Mouse (Mus musculus) CD8-positive naive resting alpha-beta T cell, adult 2 months (primary cell): ENCODE measurements around the gene Rpl9-ps1.

Source experiments
- DNase-seq, 2 experiments: peaks; one replicate each; pipeline ENCODE4 v3.0.0; 2022; ENCODE audit warnings: low read depth in 2 of 2, low spot score in 2 of 2

The Rpl9-ps1 gene

GRCm38 (mm10) chr11:83645521-83645920 lies at the start of gene Rpl9-ps1:
TSS of gene Rpl9-ps1 (minus strand) at chr11:83645621.
- DNase-seq: no peak

GRCm38 (mm10) chr11:83692008-83692407 lies 46.6 kb upstream of the Rpl9-ps1 start:
- DNase-seq: no peak

GRCm38 (mm10) chr11:83689918-83690317 lies 44.5 kb upstream of the Rpl9-ps1 start:
- DNase-seq: no peak

GRCm38 (mm10) chr11:83675665-83676064 lies 30.2 kb upstream of the Rpl9-ps1 start:
- no peak for DNase-seq

- no peak for DNase-seq
Observed at GRCm38 (mm10) chr11:83671743-83672142, 26.3 kb upstream of the Rpl9-ps1 start.

GRCm38 (mm10) chr11:83663532-83663931 lies 18.1 kb upstream of the Rpl9-ps1 start:
- DNase-seq: no peak

- peak; percentile 10 to 56 for DNase-seq
Observed at GRCm38 (mm10) chr11:83662204-83662603, 16.8 kb upstream of the Rpl9-ps1 start, which contains the start of gene Ccl4. TSS of gene Ccl4 (plus strand) at chr11:83662584.

- DNase-seq: no peak
Observed at GRCm38 (mm10) chr11:83658797-83659196, 13.4 kb upstream of the Rpl9-ps1 start.

- DNase-seq: no peak
Observed at GRCm38 (mm10) chr11:83657508-83657907, 12.1 kb upstream of the Rpl9-ps1 start.

GRCm38 (mm10) chr11:83654606-83655005 lies 9.2 kb upstream of the Rpl9-ps1 start:
- no peak for DNase-seq

- DNase-seq: no peak
Observed at GRCm38 (mm10) chr11:83649305-83649841, 4.0 kb upstream of the Rpl9-ps1 start, which contains the start of gene Ccl3. TSS of gene Ccl3 (minus strand) at chr11:83649355.

- no peak for DNase-seq
Observed at GRCm38 (mm10) chr11:83646356-83647149, 1.1 kb upstream of the Rpl9-ps1 start.

- DNase-seq: no peak
Observed at GRCm38 (mm10) chr11:83641216-83641615, 4.2 kb downstream of the Rpl9-ps1 start.

GRCm38 (mm10) chr11:83640141-83640540 lies 5.3 kb downstream of the Rpl9-ps1 start:
- DNase-seq: peak; percentile 50 to 65

- DNase-seq: peak; percentile 23 to 60
Observed at GRCm38 (mm10) chr11:83639533-83639932, 5.9 kb downstream of the Rpl9-ps1 start.

GRCm38 (mm10) chr11:83638934-83639333 lies 6.5 kb downstream of the Rpl9-ps1 start:
- no peak for DNase-seq

- no peak for DNase-seq
Observed at GRCm38 (mm10) chr11:83636742-83637235, 8.6 kb downstream of the Rpl9-ps1 start.

- no peak for DNase-seq
Observed at GRCm38 (mm10) chr11:83634898-83635297, 10.5 kb downstream of the Rpl9-ps1 start.

- DNase-seq: no peak
Observed at GRCm38 (mm10) chr11:83634425-83634824, 11.0 kb downstream of the Rpl9-ps1 start.

GRCm38 (mm10) chr11:83632744-83633143 lies 12.7 kb downstream of the Rpl9-ps1 start:
- no peak for DNase-seq

GRCm38 (mm10) chr11:83631065-83631464 lies 14.4 kb downstream of the Rpl9-ps1 start:
- no peak for DNase-seq

GRCm38 (mm10) chr11:83630630-83631029 lies 14.8 kb downstream of the Rpl9-ps1 start:
- DNase-seq: no peak
